Mouse (Mus musculus): ENCODE measurements around the gene Gng12.
"Not testable (repeated sequence)": the region's sequence is repeated elsewhere in the genome, so short reads cannot be mapped to it uniquely, and the experiment has no call there.

The Gng12 gene

DNA sequence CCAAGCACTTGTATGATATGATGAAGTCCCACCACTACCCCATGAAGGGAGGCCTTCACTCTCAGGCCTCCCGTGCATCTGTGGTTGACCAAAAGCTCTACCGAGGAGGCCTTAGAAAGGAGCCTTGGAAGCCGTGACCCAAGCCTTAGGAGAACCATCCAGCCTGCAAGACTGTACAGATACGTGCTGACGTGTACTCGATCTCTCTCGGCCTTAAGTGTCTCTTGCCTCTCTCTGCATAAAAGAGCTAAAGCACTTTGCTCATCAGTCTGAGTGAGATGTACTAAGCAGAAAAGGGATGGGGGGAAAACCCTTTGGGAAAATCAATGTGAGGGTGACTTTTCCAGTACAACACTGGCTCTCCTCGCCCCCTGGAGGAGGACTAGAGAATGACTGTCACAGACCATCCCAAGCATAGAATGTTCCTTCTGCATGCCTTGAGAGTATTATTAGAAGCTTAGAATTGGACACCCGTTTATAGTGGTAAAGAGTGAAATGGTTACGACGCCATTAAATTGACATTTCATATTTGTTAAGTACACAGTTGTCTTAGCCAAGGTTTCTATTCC, 59.0 kb downstream of the Gng12 start:
- DNase-seq (ENCODE audit: low spot score) = peak; percentile 63

GRCm38 (mm10) chr6:66958466-66959235, 62.5 kb downstream of the Gng12 start:
- no peak for DNase-seq (ENCODE audit: low spot score)

DNA sequence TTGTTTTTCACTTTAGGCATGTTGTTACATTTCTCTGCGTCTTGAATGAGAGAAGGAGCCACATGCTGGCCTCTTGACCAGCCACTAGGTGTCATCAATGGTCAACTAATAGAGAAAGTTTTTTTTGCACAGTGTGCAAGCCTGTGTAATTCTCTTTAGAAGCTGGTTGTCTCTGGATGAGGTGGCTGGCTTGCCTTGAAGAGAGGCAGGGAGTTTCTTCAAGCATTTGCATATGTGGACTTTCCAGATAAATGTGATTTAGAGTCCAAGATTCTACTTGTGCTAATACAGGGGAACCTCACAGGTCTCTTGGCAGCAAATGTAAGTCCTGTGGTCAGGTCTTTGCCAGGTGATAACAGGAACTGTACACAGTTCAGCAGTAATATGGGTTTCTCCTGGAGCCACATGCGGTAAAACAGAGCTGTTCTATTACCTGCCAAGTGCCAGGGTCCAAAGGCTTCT, 66.4 kb downstream of the Gng12 start:
- peak; percentile 45 for DNase-seq (ENCODE audit: low spot score)

DNA sequence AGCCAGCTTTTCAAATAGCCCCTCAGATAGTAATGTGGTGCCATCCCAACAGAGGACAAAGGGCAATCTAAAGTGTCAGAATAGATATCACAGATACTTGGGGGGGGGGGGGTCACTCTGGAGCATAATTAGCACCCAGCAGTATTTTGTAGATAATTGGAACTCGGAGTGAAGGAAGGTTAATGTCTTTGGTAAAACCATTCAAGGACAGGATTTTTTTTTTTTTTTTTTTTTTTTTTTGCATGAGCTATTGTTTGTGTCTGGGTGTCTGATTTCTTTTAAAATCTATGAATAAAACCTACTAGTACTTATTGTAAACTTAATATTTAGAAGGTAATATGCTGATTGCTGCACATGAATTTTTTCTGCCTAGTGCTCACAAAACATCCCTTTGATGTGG, 66.9 kb downstream of the Gng12 start:
- DNase-seq (ENCODE audit: low spot score) = no peak

- not testable (repeated sequence) for DNase-seq (ENCODE audit: low spot score)
Observed at GRCm38 (mm10) chr6:66963651-66964050, 67.5 kb downstream of the Gng12 start.

GRCm38 (mm10) chr6:66964222-66964621, 68.0 kb downstream of the Gng12 start:
- DNase-seq (ENCODE audit: low spot score) = no peak

DNA sequence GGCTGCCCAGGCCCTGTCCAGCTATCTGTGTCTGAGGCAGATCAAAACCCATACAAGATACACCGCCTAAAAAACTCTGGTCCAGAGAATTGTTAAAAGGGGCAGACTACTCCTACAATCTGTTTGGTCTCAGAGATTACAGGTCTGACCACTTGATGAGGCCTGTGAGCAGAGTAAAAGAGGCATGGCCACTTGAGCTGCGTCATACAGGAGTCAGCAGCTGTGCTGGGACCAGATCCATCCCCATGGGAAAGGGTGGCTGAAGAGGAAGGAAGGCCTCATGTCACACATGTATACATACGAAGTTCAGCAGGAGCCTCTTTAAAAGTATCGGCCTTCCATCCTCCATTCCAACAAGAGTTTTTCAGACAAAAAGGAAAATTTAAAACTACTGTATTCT, 69.0 kb downstream of the Gng12 start:
- DNase-seq (ENCODE audit: low spot score) = no peak

DNA sequence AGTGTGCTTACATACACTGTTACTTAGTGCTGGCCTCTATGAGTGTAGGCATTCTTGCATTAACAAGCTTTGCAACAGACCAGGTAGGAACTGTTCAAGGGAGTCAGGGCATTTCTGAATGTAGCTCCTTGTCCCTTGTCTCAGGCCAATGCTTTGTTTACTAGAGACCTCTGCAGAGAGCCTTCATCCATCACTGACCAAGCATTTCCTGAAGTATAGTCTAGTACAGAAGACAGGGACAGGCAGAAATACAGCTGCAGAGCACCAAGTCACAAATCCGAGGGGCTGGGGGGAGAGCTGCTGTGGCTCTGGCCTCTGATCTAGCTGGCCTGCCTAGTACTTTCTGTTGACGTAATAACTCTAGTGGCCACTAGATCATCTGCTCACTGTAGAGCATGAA, 71.6 kb downstream of the Gng12 start:
- no peak for DNase-seq (ENCODE audit: low spot score)

DNA sequence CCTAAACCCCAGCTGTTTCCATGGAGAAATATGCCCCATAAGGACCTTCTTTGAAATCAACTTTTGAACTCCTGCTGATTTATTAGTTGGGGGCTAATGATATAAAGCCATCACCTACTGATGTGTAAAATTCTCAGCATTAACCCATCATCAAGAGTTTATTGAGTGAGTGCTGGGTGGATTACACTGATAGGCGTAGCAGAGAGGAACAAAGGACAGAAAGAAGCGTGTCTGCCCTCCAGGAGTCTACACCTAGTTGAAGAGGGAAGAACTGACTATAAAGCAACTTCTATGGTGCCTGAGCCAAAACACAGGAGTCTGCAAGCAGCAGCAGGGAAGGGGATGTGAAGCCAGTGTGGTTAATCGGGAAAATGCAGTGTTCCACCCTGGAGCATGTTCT, 73.2 kb downstream of the Gng12 start:
- DNase-seq (ENCODE audit: low spot score) = no peak

DNA sequence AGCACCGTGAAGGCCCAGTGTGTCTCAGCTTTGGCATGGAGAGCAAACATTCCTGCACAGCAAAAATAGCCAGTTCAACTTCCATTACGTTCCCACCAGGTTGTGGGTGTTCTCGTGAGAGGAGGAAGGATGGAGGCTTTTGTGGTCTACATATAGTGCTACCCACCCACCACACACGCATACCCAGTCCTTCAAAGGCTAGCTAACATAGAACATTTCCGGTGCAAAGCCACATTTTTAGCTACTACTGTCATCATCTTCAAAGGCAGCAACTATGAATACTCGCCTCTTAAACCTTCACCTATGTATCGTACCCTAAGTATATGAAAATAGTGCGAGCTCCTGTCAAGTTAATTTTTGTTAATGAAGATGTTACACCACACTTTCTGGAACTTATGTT, 76.1 kb downstream of the Gng12 start:
- DNase-seq (ENCODE audit: low spot score) = no peak

GRCm38 (mm10) chr6:66973180-66973579, 77.0 kb downstream of the Gng12 start:
- no peak for DNase-seq (ENCODE audit: low spot score)

DNA sequence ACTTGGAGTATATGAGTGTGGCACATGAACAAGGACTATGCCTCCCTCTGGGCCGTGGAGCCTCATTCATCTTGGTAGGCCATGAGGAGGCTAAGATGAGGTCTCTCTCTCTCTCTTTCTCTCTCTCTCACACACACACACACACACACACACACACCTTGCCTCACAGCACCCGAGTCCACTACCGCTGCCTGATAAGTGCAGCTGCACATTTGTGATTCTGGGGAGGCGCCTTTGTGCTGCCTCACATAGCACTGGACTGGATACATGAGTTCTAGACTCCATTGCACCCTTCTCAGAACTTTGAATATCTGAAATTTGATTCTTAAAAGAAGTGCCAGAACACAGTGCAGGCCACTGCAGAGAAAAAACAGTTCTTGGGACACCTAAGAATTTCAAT, 79.3 kb downstream of the Gng12 start:
- no peak for DNase-seq (ENCODE audit: low spot score)

DNA sequence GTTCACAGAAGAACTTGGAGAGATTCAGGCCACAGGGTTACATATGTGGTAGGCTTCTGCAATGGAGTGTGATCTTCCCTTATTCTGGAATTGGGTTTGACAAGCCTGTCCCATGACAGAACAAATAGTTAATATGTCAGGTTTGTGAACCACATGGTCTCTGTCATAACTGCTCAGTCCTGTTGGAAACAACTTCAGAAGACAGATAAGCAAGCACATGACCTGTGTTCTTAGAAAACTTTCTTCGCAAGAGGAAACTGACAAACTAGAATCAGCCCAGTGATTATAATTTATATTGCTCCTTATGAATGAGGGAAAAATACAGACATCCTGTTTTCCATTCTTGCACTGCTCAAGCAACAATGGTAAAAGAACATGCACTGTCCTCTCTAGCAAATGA, 83.0 kb downstream of the Gng12 start:
- DNase-seq (ENCODE audit: low spot score) = no peak

DNA sequence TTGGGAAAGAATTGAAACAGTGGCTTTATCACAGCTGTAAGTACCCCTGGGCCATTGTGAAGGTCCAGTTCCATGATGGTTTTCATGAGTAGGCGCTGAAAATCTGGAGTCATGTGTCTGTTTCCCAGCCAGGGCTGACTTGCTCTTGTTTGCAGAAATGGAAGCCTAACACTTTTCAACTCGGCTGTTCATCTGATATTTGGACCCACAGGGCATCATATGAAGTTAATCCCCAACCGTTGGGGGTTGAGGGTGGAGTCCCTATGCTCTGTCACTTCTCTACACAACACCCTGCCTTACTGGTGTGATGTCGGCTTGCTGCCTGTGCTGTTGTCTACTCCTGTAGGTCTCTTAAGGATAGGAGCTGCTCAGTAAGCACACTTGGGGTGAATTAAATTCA, 83.8 kb downstream of the Gng12 start:
- DNase-seq (ENCODE audit: low spot score) = no peak

- no peak for DNase-seq (ENCODE audit: low spot score)
Observed at GRCm38 (mm10) chr6:66981366-66981765, 85.2 kb downstream of the Gng12 start.

DNA sequence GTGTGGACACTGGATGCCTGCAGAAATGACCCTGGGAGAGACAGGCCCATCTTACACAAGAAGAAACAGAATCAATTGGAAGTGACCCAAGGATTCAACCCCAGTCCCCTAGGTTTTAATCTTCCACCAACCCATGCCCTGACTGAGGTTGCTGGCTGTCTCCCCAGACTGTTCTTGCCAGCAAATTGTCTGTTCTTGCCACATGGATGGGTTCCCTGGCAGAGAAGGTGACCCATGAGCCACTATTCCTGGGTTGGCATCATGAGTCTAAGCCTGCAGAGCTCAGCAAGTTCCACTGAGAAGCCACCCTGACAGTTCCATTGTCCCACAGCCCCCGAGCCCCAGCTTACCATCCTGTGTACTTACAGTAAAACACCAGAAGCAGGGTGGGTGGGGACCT, 85.7 kb downstream of the Gng12 start:
- DNase-seq (ENCODE audit: low spot score) = no peak

DNA sequence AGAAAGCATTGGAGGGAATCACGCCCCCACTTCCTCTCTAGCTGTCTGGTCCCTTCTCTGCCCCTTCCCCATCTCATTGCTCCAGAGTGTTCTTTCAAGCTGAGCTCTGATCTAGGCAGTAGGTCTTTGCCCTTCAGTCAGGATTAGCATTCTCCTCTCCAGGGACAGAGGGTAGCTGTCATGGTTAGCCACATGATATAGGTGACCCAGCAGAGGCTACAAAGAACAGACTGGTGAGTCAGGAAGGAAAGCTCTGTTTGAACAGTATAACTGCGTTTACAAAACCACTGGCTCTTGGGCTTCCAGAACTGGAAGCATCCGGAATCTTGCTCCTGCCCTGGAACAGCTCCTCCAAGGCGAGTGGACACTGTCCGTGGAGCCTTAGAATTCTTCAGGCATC, 87.9 kb downstream of the Gng12 start:
- no peak for DNase-seq (ENCODE audit: low spot score)

GRCm38 (mm10) chr6:66984672-66985071, 88.5 kb downstream of the Gng12 start:
- DNase-seq (ENCODE audit: low spot score) = no peak

DNA sequence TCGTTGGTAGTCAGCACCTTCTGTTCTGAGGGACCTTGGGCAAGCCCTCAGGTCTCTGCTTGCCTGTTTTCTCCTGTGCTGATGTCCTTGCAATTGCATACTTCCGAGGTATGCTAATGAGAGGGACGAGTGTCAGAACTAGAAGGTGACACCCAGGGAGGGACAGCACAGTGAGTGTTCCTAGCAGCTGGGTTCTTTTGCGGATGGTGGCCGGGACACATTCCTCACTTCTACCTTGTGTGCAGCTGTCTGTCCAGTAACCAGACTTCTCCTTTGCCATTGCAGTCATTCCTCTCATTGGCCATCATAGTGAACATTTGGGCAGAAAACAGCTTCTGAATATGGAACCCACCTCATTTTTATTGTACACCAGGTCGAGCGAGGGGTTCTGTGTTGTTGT, 89.3 kb downstream of the Gng12 start:
- no peak for DNase-seq (ENCODE audit: low spot score)

- no peak for DNase-seq (ENCODE audit: low spot score)
Observed at GRCm38 (mm10) chr6:66986063-66986462, 89.9 kb downstream of the Gng12 start.

- DNase-seq (ENCODE audit: low spot score) = no peak
Observed at GRCm38 (mm10) chr6:66987643-66988042, 91.4 kb downstream of the Gng12 start.

- no peak for DNase-seq (ENCODE audit: low spot score)
Observed at GRCm38 (mm10) chr6:66988363-66988762, 92.2 kb downstream of the Gng12 start.

- DNase-seq (ENCODE audit: low spot score) = no peak
Observed at GRCm38 (mm10) chr6:66989037-66989436, 92.8 kb downstream of the Gng12 start.

DNA sequence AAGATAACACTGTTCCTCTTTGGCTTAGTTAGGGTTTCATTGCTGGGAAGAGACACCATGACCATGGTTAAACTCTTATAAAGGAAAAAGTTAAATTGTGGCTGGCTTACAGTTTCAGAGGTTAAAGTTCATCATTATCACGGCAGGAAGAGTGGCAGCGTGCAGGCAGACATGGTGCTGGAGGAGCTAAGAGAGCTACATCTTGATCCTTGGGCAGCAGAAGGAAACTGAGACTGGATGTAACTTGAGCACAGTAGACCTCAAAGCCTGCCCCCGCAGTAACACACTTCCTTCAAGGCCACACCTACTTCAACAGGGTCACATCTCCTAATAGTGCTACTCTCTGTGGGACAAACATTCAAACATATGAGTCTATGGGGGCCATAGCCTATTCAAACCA, 93.3 kb downstream of the Gng12 start:
- DNase-seq (ENCODE audit: low spot score) = no peak
